Mouse (Mus musculus) right cerebral cortex, postnatal 14 days (tissue): ENCODE measurements around the gene Crygn.
A peak's percentile ranks its signal among the peaks of the same experiment; 100 is the strongest.
"Not testable (repeated sequence)": the region's sequence is repeated elsewhere in the genome, so short reads cannot be mapped to it uniquely, and the experiment has no call there.

Experiments
- DNase-seq: peaks from one replicate; pipeline ENCODE4 v3.0.0; 2022

The Crygn gene

DNA sequence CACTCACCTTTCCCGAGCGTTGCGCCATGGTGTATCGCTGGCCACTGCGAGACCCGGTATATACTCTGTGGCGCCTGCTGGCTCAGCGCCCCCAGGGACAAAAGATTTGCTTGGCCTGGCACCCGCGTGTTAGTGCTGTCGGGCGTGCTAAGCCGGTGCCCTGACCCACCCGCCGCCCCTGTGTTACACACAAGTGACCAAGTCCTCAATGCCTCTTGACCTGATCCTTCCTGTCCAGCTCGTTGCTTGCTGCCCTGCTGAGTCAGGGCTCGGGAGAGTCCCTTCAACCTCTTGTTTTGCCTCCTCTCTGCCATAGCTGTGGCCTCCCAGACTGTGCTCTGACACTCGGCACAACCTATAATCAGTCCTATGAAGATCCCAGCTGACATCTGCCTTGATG lies at the start of gene Crygn:
Gene Crygn (minus strand): TSS at position 193 of the 400 bp plus-strand sequence.
- no peak for DNase-seq

DNA sequence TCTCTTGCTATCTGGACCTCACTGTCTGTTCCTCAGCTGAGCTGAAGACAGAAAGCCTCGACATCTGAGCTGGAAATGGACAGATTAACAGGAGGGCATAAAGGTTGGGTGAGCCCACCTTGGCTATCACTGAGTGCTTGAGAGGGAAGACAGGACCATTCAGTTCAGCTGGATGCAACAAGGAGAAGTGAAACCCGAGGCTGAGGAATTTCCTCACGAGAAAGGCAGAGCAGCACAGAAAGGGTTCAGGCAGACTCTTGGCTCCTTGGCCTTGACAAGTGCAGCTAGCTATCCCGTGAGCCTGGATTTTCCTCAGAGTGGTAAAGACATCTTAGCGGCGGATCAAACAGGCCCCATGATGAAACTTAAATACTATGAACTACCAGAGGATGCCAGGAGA lies 47.4 kb upstream of the Crygn start:
- DNase-seq: no peak

DNA sequence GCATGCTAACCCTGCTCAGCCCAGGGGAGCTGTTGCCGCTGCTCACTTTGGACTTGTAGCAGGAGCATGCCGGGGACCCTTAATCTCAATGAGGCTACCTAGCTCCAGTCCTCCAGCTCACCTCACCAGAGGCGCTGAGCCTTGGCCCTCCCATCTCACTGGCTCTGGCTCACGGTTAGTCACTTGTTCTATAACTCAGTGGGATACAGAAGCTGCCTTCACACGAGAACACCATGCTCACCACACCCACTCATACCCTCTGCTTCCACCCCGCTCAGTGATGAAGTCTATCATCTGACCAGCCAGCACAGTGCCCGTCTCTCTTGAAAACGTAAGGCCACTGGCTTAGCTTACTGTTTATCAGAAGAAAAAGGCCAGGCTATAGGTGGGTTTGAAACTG lies 46.9 kb upstream of the Crygn start:
- DNase-seq: no peak

DNA sequence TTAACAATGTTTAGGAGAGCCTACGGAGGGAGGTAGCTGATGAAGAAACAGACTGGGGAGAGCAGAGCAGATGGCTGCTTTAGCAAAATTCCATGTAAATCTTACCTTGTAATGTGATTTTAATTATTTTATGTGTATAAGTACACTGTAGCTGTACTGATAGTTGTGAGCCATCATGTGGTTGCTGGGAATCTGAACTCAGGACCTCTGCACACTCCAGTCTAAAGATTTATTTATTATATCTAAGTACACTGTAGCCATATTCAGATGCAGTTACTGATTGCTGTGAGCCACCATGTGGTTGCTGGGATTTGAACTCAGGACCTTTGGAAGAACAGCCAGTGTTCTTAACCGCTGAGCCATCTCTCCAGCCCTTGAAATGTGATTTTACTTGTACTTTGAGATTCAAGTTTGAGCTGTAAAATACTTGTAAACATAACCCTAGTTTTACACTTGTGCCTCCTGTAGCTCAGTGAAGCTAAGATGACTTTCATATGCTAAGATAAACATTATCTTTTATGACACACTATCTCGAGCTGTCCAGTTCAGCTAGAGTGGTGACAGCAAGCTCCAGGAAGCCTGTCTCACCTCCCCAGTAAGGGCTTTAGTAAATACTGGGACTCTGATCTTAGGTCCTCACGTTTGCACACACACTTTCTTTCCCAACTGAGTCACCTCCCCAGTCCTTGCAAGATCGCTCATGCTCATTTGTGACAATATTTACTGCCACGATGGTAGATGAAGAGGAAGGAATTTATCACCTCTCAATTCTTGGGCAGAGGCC lies 44.2 kb upstream of the Crygn start:
- DNase-seq: no peak

DNA sequence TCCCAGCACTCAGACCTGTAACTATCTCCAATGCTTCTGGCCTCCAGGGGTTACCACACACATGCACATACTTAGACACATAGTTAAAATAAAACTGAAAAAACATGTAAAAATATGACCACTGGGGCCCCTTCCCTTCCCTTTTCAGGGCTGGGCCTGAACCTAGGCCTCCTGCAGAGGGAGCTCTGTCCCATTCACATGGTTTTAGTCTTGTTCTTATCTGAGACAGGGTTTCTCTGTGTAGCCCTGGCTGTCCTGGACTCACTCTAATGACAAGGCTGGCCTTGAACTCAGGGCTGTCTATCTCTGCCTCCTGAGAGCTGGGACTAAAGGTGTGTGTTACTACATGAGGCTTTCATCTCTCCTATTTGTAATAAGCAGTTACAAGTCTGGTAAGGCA lies 42.6 kb upstream of the Crygn start:
- DNase-seq: no peak

DNA sequence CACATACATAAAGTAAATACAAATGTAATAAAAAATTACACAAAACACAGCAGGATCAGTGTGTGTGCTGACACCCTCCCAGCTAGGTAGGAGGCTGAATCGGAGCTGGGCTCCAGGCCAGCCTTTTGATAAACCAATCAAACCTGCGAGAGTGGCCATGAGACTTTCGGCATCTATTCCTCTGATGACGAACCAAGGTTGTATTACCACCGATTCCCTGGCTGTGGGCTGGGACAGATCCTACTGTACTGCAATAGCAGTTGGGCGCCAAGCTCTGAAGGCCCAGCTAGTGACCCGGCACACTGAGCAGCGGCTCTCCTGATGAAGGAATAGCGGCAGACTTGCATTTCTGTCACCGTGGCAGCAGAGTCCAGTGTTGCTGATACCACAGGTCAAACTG lies 40.8 kb upstream of the Crygn start:
- DNase-seq: no peak

DNA sequence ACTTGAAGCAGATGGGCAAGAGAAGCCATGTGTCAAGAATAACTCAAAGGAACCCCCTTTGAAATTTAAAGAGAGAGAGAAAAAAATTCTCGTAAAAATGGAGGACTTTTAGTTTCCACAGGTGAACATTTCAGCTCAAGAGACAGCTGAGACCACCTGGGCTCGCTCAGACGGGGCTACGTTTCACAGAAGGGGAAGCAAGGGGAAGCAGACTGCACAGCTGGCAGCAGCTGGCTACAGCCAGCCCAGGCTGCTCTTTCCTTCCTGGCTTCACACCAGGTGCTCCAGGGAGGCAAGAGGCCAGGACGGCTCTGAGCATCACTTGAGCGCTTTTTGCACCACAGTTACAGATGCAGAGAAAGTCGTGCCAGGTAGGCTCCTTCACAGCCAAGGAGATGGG lies 40.0 kb upstream of the Crygn start:
- no peak for DNase-seq

DNA sequence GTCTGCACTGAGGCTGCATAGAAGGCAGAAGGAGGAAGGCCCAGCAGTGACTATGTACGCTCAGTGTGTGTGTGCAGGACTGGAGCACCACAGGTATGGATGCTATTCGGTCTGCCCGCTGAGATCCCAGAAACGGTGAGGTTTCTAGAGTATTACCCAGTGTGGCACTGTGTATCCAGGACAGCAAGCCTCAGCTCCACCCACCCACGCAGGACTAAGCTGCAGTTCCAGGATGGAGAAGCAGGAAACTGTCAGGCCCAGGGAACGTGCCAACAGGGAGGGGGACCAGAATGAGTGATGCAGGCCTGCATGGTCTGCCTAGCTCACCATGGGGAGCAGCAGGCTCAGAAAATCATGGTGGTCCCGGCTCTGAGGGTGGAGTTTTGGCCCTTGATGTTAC lies 35.2 kb upstream of the Crygn start:
- no peak for DNase-seq

DNA sequence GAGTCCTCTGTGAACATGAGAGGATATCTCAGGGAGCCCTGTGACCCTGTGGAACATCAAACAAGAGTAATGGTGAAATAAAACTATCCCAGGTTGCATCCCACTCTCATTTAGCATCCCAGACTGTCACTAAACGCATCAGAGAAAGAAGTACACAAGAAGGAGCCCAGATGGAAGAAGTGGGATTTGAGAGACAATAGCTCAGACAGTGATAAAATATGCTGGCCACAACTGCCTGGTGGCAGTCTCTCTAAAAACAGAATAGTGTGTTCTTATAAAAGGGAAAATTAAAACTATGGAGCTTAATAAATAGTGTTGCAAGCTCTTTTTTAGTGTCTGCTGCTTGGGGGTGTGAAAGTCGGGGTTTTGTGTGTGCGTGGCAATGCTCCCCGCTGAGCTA lies 25.1 kb upstream of the Crygn start:
- no peak for DNase-seq

DNA sequence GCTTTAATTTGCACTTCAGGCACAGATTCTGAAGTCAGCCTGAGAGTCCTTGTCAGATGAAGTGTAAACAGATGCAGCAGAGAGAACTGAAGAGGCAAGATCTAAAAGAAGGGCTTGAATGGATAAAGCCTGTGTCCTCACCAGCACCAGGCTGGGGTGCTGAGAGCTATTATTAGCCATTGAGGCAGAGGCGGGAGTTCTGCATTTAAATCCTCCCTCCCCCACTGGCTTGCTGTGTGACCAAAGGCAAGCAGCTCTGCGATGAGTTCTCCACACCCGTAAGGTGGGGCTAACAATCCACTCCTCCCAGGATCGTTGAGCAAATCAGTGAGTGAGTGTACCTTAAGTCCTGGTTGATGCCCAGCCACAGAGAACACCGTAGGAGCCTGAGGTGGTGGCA lies 23.2 kb upstream of the Crygn start:
- DNase-seq: peak; percentile 50

DNA sequence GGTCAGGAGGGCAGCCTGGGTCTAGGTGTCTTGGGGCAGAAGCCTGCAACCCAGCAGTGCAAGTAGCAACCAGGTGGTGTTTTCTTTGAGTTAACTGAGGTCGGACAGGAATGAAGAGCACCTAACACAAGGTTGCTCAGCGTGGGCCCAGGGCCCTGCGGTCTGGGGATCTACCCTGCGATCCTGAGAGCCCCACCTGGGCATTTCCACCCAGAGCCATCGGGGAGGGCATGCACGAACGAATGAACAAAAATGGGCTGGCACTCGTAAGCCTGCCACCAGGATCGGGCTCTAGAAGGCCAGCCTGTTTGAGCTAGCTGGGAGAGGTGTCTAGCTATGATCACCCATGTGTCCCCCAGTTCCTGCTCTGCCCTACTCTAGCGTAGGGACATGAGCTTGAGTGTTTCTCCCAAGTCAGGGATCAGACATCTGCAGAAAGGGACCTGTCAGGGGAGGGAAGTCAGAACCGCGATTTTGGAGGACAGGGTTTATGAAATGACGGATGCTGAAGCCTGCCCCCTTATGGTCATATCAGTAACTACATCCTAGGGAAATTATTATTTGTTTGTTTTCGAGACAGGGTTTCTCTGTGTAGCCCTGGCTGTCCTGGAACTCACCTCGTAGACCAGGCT lies 22.2 kb upstream of the Crygn start:
- DNase-seq: no peak

DNA sequence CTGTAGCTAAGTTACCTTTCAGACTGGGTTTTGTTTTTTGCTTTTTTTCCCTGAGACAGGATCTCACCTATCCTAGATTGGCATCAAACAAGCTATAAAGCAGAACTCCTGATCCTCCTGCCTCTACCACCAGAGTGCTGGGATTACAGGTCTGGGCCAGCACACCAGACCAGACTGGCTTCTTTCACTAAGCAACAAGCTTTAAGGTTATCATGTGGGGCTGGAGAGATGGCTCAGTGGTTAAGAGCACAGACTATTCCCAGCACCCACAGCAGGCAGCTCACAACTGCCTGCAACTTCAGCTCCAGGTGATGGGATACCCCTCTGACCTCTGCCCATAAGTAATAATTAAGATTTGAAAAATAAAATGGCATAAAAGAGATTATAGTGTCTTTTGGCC lies 21.5 kb upstream of the Crygn start:
- no peak for DNase-seq

DNA sequence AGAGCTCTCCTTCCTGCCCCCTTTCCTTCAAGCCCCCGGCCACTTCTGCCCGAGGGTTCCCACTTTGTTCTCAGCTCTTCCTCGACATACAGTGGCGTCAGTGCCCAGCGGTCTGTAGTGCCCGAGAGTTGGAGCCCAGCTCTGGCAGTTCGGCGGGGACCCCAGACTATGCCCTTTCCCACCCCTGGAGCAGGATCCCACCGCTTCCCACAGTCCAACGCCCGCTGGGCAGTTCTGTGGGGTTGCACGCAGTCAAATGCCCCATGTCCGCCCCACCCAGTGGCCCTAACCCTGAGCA lies 21.0 kb upstream of the Crygn start:
- no peak for DNase-seq

DNA sequence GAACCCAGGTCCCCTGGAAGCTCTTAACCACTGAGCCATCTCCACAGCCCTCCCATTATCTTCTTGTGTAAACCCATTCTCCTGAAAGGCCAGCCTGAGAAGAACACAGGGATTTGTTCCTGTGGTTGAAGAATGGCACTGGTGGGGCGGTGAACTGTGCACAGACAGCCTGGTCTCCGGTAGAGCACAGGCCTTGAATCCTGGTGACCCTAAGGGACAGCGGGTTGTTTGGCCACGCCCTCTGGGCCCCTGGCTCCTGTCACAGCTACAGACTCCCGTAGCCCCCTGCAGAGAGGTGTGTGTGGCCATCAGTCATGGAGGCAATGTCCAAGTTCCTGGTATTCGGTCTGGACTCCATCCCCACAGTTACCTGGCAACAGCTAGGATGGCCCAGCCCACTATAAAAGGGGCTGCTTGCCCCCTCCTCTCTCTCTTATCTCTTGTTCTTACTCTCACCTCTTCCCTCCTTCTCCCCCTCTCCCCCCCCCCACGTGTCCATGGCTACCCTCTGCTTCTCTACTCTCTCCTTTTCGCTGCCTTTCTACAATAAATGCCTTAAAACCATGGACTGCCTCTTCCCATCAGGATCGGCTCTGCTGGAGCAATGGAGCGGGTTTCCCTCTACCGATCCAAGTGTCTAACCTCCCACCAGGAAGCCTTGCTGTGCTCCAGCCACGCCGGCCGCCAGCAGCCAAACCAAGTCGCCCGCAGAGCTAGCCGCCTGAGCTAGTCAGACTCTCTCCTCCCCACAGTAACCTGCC lies 20.5 kb upstream of the Crygn start:
- no peak for DNase-seq

DNA sequence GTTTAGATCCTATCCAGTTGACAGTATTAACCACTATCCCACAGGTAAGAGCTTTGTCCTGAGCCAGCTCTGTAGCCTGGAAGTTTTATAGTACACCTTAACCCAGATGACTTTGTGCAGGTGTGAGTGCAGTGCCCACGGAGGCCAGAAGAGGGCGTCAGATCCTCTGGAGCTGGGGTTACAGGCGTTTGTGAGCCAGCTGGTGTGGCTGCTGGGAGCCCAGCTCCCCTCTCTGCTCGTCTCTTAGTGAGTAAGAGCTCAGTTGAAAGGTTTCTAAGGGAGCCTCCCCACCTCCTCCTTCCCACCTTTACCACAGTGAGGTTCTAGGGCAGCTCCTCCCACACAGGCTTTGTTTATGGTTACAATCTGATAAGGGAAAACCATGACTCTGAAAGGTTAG lies 18.9 kb upstream of the Crygn start:
- DNase-seq: no peak

DNA sequence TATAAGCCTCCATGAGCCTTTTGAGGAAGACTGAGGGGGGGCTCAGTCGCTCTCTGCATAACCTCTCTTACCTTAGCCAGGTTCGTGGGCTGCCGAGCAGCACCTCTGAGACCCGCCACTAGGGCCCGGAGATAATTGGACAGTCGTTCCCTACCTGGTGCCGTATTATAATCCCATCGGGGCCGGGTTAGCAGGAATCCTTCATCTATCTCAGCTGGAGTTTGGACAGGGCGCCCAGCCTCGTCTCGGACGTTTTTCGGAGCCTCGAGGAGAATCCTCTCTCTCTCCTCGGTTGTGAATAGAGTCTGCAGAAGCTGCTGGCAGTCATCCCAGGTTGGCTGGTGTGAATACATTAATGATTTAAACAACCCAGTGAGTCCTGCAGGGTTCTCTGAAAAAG lies 16.7 kb upstream of the Crygn start:
- not testable (repeated sequence) for DNase-seq

DNA sequence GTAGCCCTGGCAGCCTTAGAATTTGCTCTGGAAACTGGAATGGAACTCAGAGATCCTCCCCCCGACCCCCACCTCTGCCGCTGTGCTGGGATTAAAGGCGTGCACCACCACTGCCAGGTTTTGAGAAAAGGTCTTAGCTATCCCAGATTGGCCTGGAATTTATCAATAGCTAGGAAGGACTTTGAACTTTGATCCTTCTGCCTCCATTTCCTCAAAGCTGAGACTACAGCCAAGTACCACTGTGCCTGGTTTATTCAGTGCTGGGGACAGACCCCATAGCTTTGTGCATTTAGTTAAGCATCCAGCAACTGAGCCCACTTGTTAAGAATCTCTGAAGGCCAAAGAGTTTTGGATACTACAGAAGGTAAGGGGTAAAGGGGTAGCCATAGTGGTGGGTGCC lies 877 bp downstream of the Crygn start:
- DNase-seq: no peak

DNA sequence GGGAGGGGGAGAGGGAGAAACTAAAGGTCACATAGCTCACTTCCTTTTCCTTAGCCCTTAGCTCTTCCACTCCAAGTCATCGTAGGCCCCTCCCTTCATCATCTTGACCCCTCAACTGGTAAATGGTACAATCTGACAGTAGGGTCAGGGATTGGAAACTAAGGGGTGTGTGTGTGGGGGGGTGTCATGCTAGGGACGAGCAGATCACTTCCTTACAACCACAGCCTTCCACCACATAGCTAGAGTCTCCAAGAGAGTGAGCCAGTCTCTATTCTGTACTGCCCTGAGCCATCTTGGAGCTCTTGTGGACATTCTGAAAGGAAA lies 5.7 kb downstream of the Crygn start:
- DNase-seq: no peak

DNA sequence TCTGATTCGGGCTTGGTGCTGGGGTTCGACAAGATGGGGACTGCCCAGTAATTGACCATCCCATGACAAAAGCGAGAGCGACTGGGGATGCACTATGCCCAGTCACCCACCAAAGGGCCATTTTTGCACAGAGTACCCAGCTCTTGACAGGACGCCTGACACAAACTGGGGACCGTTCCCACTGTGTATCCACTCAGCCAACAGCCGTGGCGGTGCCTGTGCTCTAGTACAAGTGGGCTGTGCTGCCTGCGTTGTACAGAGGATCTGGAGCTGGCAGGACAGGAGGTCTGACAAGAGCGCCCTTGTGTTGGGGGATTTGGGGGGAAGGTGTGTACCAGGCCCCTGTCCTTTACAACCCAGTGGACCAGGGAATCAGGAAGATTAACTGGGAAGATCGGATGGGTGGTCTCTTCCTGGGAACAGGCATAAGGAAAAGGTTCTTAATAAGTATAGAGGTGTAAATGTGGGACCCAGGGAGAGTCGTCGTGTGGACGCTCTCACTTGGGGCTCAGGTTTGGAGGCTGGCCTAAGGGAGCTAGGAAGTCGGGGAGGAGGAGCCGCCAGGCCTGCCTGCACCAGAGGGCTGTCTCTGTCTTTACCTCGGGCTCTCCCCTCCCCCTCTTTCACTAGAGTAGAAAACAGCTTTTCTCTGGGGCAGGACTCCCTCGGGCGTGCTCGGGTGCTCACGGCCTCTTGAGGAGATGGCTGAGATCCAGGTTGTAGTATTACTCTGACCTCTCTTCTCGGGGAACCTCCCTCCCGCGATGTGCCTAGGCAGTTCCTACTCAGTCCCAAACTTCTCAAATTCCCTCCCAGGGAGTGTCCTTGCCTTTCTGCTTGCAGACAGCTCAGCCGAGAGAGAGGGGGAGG lies 6.3 kb downstream of the Crygn start:
- peak; percentile 43 for DNase-seq

DNA sequence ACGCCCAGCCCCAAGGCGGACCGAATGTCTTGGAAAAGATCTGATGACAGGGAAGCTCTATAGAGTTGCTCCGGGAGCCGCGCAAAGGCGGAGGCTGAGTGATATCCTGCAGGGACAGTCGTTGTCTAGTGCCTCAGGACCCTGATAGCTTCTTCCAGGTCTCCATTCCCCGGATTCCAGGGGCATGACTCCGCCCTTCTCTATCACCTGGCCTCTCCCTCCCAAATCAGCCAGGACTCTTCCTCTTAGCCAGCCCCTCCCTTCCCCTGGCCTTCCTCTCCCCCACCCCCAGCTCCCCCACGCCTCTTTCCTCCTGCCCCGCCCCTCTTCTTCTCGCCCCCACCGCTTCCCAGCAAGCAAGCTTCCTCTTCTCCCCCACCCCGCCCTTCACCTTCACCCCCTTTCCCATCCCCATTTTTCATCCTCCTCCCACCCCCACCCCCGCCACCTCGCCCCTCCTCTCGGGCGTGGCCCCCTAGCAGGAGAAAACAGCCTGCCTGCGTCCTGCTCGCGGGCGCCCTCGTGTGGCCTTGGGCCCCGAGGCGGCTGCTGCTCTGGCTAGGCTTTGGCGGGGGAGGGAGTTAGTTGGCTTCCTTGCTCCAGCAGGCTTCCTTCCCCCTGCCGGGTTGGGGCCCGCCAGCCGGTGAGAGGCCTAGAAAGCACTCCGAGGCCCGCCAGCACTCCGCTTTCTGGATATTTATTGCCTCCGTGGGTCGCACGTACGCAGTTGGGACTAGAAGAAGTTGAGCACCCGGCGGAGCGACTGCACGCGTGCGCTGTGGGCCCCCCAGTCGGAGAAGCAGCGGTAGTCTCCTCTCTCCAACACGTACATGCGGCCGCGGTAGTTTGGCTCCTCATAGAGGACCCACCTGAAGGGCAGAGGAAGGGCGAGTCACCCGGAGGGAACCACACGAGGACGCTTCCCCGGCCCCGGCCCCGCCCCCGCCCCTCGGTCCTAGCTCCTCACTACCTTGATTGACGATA lies 7.2 kb downstream of the Crygn start:
- peak; percentile 86 for DNase-seq

DNA sequence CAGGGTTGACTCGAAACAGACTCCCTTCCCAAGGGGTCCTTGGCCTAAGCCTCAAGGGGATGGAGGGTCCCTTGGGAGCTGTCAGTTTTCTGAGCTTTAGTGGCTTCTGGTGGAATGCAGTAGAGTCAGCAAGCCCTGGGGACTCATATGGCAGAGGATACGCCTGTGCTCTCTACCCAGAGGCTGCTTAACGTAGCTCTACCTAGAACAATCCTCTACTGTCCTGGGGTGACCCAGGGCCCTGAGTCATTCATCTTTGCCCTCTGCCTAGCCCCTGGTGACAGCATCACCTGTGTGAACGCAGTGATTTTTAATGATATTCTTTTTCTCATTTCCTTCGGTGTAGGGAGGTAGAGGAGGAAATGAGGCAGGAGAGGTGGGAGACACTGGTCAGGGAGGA lies 8.1 kb downstream of the Crygn start:
- DNase-seq: no peak

DNA sequence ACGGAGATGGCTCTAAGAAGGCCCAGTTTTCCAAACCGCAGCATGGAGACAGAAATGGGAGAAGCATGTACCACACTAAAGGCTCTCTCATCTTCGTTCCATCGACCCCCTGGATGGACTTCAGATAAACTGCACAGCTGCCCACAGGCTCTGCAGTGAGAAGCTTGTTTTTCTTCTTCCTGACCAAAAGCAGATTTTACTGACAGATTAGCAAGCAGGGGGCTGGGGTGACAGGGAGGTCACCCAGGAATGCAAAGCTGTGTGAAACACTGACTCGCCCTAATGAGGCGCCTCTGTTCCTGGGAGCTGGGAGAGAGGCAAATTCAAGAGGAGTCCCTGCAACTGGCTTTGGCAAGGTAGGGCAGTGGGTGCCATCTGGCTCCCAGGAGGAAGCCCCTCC lies 10.3 kb downstream of the Crygn start:
- DNase-seq: no peak
